Mouse (Mus musculus) limb, embryonic 11.5 days (tissue): ENCODE measurements around the gene Syngr1. TPM values are rescaled to one million over a fixed set of nuclear protein-coding genes. Genes with fewer than 3 reads are reported as not detected.

Experiments used
- ATAC-seq: fragments of 200-750 bp; cut with Nextera tagmentation; 2 replicates; pipeline ENCODE4 v1.8.0; 2017; ENCODE audit warnings: low read depth; ENCODE audit not compliant: insufficient number of reproducible peaks, low FRiP score, low TSS enrichment
- DNase-seq: peaks from one replicate; pipeline ENCODE4 v3.0.0-alpha.2; 2015; ENCODE audit warnings: low spot score
- H3K27ac ChIP-seq: fragments of 300-500 bp; sonication (generic); replicated peaks from 2 replicates; pipeline ENCODE4 v1.5.1; 2014; ENCODE audit warnings: low read depth, mild to moderate bottlenecking, low read length
- H3K27me3 ChIP-seq: fragments of 300-500 bp; sonication (generic); 2 replicates; pipeline ENCODE4 v1.6.1; 2014; ENCODE audit warnings: mild to moderate bottlenecking, low read length, mixed read lengths; ENCODE audit not compliant: control insufficient read depth, insufficient read depth
- H3K36me3 ChIP-seq: fragments of 300-500 bp; sonication (generic); 2 replicates; pipeline ENCODE4 v1.6.1; 2014; ENCODE audit warnings: mild to moderate bottlenecking, low read length, moderate library complexity, mixed read lengths; ENCODE audit not compliant: control insufficient read depth, insufficient read depth
- H3K4me1 ChIP-seq: fragments of 300-500 bp; sonication (generic); 2 replicates; pipeline ENCODE4 v1.6.1; 2014; ENCODE audit warnings: low read length, mixed read lengths; ENCODE audit not compliant: control insufficient read depth, insufficient read depth
- H3K4me2 ChIP-seq: fragments of 300-500 bp; sonication (generic); 2 replicates; pipeline ENCODE4 v1.6.1; 2014; ENCODE audit warnings: low read depth, mild to moderate bottlenecking, moderate library complexity; ENCODE audit not compliant: severe bottlenecking
- H3K4me3 ChIP-seq: fragments of 300-500 bp; sonication (generic); 2 replicates; pipeline ENCODE4 v1.5.1; 2014; ENCODE audit warnings: low read depth, low read length
- H3K9ac ChIP-seq: fragments of 300-500 bp; sonication (generic); 2 replicates; pipeline ENCODE4 v1.6.1; 2014; ENCODE audit warnings: mild to moderate bottlenecking, low read length
- H3K9me3 ChIP-seq: fragments of 300-500 bp; sonication (generic); 2 replicates; pipeline ENCODE4 v1.6.1; 2016; ENCODE audit warnings: low read length; ENCODE audit not compliant: control insufficient read depth
- WGBS: fragments of 180-500 bp; shearing (Covaris S2); extraction: QIAGEN DNeasy Blood & Tissue Kit; methylation state at CpG from one replicate; pipeline ENCODE4 v1.1.7; 2014; 5-methylcytosine and 5-hydroxymethylcytosine counted together
- polyA plus RNA-seq: library from polyadenylated mRNA; unstranded; fragments of >200 nt; fragmentation: Nextera tagmentation; extraction: Ambion mirVana; gene quantifications from 2 replicates; pipeline ENCODE4 v1.2.1, GENCODE M21; 2014

The Syngr1 gene
- polyA plus RNA-seq, 1 experiment from 2014 or later: 3.0 TPM

DNA sequence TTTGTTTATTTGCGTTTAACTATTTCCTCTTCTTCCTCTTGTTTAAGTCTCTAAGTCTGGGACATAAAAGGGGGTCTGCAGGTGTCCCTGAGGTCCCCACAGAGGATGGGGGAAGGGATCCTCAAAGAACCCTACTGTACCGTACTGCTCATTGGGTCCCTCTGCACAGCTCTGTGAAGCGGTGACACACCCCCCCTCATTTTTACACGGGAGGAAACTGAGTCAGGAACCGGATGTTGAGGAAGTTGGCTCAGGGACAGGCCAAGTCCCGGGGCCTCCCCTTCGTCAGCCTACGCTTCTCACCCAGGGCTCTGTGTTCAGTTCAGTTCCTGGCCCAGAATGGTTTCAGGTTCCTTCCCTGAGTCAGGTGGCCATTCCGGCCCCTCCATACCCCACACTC lies 39.4 kb upstream of the Syngr1 start:
- Histone ChIP-seq H3K36me3 (no peaks in the 10 kb centered on the region), H3K4me3 (no peak overlapping the region), H3K27ac (no peak overlapping the region), H3K4me1 (peaks cover 11% of the 10 kb centered on the region; the same call in 1 of the 2 replicates), H3K27me3 (no peaks in the 10 kb centered on the region), H3K9ac (no peak overlapping the region), H3K9me3 (no peaks in the 10 kb centered on the region), H3K4me2 (no peak overlapping the region)
- no peak for DNase-seq
- ATAC-seq: no peak
- WGBS: 77% methylated on average over 9 of the region's 9 CpGs

GRCm38 (mm10) chr15:80053381-80054033 lies 37.6 kb upstream of the Syngr1 start:
- Histone ChIP-seq H3K36me3 (no peaks in the 10 kb centered on the region), H3K9me3 (no peaks in the 10 kb centered on the region), H3K27ac (no peak overlapping the region), H3K4me3 (no peak overlapping the region), H3K27me3 (no peaks in the 10 kb centered on the region), H3K4me1 (peaks cover 11% of the 10 kb centered on the region; the same call in 1 of the 2 replicates), H3K4me2 (no peak overlapping the region), H3K9ac (no peak overlapping the region)
- 83% methylated on average over 8 of the region's 8 CpGs for WGBS
- ATAC-seq (no peak), DNase-seq (no peak)

GRCm38 (mm10) chr15:80054034-80054710 lies 37.0 kb upstream of the Syngr1 start:
- H3K9ac ChIP-seq: no peak overlapping the region
- H3K4me3 ChIP-seq: no peak overlapping the region
- H3K36me3 ChIP-seq: no peaks in the 10 kb centered on the region
- peaks cover 11% of the 10 kb centered on the region; the same call in 1 of the 2 replicates for H3K4me1 ChIP-seq
- no peak overlapping the region for H3K4me2 ChIP-seq
- no peaks in the 10 kb centered on the region for H3K9me3 ChIP-seq
- H3K27ac ChIP-seq: no peak overlapping the region
- 79% methylated on average over 7 of the region's 7 CpGs for WGBS
- H3K27me3 ChIP-seq: no peaks in the 10 kb centered on the region
- ATAC-seq (no peak), DNase-seq (no peak)

DNA sequence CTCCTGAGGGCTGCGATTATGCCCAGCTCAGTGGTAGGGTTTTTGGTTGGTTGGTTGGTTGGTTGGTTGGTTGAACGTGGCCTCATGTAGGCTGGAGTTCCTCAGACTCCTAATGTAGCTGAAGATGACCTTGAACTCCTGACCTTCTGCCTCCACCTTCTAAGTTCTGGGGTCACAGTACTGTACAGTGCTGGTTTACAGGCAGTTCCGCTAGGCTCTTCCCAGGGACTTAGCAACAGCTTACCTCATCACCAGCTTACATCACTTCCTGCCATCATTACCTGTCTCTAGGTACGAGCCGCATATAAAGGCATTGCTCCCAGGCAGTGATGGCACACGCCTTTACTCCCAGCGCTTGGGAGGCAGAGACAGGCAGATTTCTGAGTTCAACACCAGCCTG lies 33.0 kb upstream of the Syngr1 start:
- Histone ChIP-seq H3K27me3 (no peaks in the 10 kb centered on the region), H3K4me1 (0 out of 2 replicates have a peak, but pooled peaks cover 5% of the 10 kb centered on the region), H3K4me3 (no peak overlapping the region), H3K36me3 (no peaks in the 10 kb centered on the region), H3K9ac (no peak overlapping the region), H3K9me3 (no peaks in the 10 kb centered on the region), H3K27ac (no peak overlapping the region), H3K4me2 (no peak overlapping the region)
- DNase-seq (no peak), ATAC-seq (no peak)
- 89% methylated on average over 7 of the region's 7 CpGs for WGBS

DNA sequence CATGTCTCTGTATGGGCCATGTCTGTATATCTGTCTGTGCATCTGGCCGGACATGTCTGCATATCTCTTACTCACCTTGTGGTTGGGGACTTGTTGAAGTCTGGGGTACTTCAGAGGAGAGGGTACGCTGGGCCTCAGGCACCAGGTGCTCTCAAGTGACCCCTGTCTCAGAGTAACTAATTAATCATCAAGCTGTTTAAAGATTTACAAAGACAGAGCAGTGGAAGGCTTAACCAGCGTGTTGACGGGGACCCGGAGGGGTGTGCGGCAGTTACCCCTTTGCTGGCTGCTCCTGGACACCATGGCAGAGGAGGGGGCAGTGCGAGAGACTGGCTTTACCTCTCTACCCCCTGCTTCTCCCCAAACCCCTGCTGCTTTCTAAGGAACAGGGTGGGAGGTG lies 31.5 kb upstream of the Syngr1 start:
- DNase-seq (no peak), ATAC-seq (no peak)
- Histone ChIP-seq H3K4me2 (no peak overlapping the region), H3K9ac (no peak overlapping the region), H3K36me3 (no peaks in the 10 kb centered on the region), H3K4me1 (0 out of 2 replicates have a peak, but pooled peaks cover 5% of the 10 kb centered on the region), H3K27ac (no peak overlapping the region), H3K9me3 (no peaks in the 10 kb centered on the region), H3K27me3 (no peaks in the 10 kb centered on the region), H3K4me3 (no peak overlapping the region)
- WGBS: 66% methylated on average over 7 of the region's 7 CpGs

DNA sequence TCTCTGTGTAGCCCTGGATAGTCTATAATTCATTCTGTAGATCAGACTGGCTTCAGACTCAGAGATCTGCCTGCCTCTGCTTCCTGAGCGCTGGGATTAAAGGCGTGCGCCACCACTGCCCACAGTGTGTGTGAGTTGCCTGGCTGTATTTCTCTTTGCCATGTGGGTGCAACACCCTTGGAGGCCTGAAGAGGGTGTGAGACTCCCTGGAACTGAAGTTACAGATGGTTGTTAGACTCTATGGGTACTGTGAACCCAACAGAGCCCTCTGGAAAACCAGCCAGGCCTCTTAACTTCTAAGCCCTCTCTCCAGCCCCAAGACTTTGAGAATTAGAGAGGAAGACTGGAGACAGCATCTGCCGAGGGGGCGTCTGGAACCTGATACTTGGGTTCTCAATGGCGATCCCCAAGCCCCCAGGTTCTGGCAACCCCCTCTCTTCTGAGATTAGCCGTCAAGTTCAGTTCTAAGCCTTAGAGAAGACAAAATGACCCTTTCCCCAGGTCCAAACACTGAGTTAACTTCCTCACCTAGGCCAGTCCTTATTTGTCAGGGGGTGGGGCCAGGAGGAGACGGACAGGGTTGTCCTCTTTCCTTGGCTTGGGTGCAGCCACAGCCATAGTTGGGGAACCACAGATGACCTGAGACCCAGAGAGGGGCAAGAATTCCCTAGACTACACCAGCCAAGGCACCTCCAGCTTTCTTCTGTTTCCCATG lies 30.6 kb upstream of the Syngr1 start:
- ATAC-seq (no peak), DNase-seq (no peak)
- Histone ChIP-seq H3K27me3 (no peaks in the 10 kb centered on the region), H3K9ac (no peak overlapping the region), H3K4me3 (no peak overlapping the region), H3K9me3 (no peaks in the 10 kb centered on the region), H3K27ac (no peak overlapping the region), H3K4me1 (0 out of 2 replicates have a peak, but pooled peaks cover 5% of the 10 kb centered on the region), H3K36me3 (no peaks in the 10 kb centered on the region), H3K4me2 (no peak overlapping the region)
- 93% methylated on average over 8 of the region's 8 CpGs for WGBS

DNA sequence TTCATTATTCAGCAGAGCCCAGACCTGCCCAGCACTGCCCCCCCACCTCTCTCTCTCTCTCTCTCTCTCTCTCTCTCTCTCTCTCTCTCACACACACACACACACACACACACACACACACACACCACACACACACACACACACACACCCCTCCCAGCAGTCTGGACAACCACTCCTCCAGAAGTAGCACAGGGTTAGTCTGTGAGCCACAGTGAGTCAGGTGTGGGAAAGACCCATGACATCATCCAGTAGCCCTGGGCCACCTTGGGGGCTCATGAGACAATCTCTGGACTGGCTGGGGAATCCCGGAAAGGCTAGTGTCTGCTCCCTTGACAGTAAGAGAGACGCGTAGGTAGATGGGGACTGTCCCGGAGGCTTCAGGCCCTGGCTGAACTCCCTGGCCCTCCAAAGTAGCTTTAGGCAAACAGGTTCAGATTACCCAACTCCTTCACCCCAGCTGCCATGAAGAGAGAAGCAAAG lies 30.0 kb upstream of the Syngr1 start:
- no peak overlapping the region for H3K4me3 ChIP-seq
- ATAC-seq (no peak), DNase-seq (no peak)
- no peak overlapping the region for H3K4me2 ChIP-seq
- H3K9me3 ChIP-seq: no peaks in the 10 kb centered on the region
- H3K27me3 ChIP-seq: no peaks in the 10 kb centered on the region
- H3K4me1 ChIP-seq: 0 out of 2 replicates have a peak, but pooled peaks cover 5% of the 10 kb centered on the region
- H3K27ac ChIP-seq: no peak overlapping the region
- WGBS: 94% methylated on average over 4 of the region's 4 CpGs
- no peaks in the 10 kb centered on the region for H3K36me3 ChIP-seq
- no peak overlapping the region for H3K9ac ChIP-seq

DNA sequence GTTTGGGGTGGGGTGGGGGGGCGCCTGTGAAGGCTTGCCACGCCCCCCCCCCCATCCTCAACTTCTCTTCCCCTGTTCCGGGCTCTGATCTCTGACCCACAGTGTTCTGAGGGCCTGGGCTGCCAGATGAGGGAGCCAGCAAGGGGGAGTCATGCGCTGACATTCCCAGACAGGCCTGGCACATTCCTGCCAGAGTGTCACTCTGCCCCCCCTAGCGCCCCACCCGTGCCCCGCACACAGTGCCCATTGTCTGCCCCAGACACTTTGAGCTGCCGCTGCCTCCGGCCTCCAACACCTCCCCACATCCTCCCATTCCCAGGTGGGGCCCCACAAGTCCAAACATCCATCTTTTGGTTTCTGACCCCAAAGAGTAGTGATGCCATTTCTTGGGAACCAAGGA lies 28.8 kb upstream of the Syngr1 start:
- DNase-seq: no peak
- H3K36me3 ChIP-seq: no peaks in the 10 kb centered on the region
- H3K9ac ChIP-seq: no peak overlapping the region
- H3K4me1 ChIP-seq: 0 out of 2 replicates have a peak, but pooled peaks cover 3% of the 10 kb centered on the region
- H3K27ac ChIP-seq: no peak overlapping the region
- no peak for ATAC-seq
- no peak overlapping the region for H3K4me3 ChIP-seq
- H3K27me3 ChIP-seq: no peaks in the 10 kb centered on the region
- 64% methylated on average over 8 of the region's 9 CpGs for WGBS
- H3K9me3 ChIP-seq: no peaks in the 10 kb centered on the region
- no peak overlapping the region for H3K4me2 ChIP-seq
